Mouse (Mus musculus) heart, postnatal 0 days (tissue): ENCODE data around the gene Cldn9. TPM values are rescaled to one million over a fixed set of nuclear protein-coding genes. Genes with fewer than 3 reads are reported as not detected.

Experiments
- ATAC-seq: fragments of 200-750 bp; cut with Nextera tagmentation; 2 replicates; pipeline ENCODE4 v1.8.0; 2017; ENCODE audit warnings: low read depth, moderate number of reproducible peaks, moderate library complexity; ENCODE audit not compliant: insufficient read depth
- DNase-seq: peaks from one replicate; pipeline ENCODE4 v3.0.0-alpha.2; 2016; ENCODE audit warnings: low spot score
- H3K27ac ChIP-seq: fragments of 300-500 bp; sonication (generic); 2 replicates; pipeline ENCODE4 v1.5.1; 2014; ENCODE audit warnings: low read depth, mild to moderate bottlenecking
- H3K27me3 ChIP-seq: fragments of 300-500 bp; sonication (generic); 2 replicates; pipeline ENCODE4 v1.6.1; 2014; ENCODE audit warnings: low read length, mixed read lengths; ENCODE audit not compliant: control insufficient read depth, insufficient read depth
- H3K36me3 ChIP-seq: fragments of 300-500 bp; sonication (generic); replicated peaks from 2 replicates; pipeline ENCODE4 v1.6.1; 2014; ENCODE audit warnings: low read length, mixed read lengths; ENCODE audit not compliant: control insufficient read depth, insufficient read depth
- H3K4me1 ChIP-seq: fragments of 300-500 bp; sonication (generic); 2 replicates; pipeline ENCODE4 v1.6.1; 2014; ENCODE audit warnings: antibody characterized with exemption; ENCODE audit not compliant: control insufficient read depth, insufficient read depth
- H3K4me2 ChIP-seq: fragments of 300-500 bp; sonication (generic); 2 replicates; pipeline ENCODE4 v1.6.1; 2014; ENCODE audit warnings: low read depth, mild to moderate bottlenecking, low read length, moderate library complexity
- H3K4me3 ChIP-seq: fragments of 300-500 bp; sonication (generic); 2 replicates; pipeline ENCODE4 v1.5.1; 2014; ENCODE audit warnings: low read depth, low read length
- H3K9ac ChIP-seq: fragments of 300-500 bp; sonication (generic); replicated peaks from 2 replicates; pipeline ENCODE4 v1.6.1; 2014; ENCODE audit warnings: low read depth, low read length, mixed read lengths
- H3K9me3 ChIP-seq: fragments of 300-500 bp; sonication (generic); replicated peaks from 2 replicates; pipeline ENCODE4 v1.6.1; 2016; ENCODE audit warnings: low read length; ENCODE audit not compliant: control insufficient read depth
- CTCF ChIP-seq: IDR thresholded peaks from 2 replicates; pipeline ENCODE4 v1.5.1; 2016; ENCODE audit warnings: antibody characterized with exemption, control low read depth, low read depth
- EP300 ChIP-seq: IDR thresholded peaks from 2 replicates; pipeline ENCODE4 v1.6.1; 2016; ENCODE audit warnings: antibody characterized with exemption, low read depth
- WGBS: fragments of 180-500 bp; shearing (Covaris S2); extraction: QIAGEN DNeasy Blood & Tissue Kit; methylation state at CpG from one replicate; pipeline ENCODE4 v1.1.7; 2014; 5-methylcytosine and 5-hydroxymethylcytosine counted together
- polyA plus RNA-seq: library from polyadenylated mRNA; unstranded; fragments of >200 nt; fragmentation: Nextera tagmentation; extraction: Ambion mirVana; gene quantifications from 2 replicates; pipeline ENCODE4 v1.2.1, GENCODE M21; 2015
- total RNA-seq: library from RNA; depleted of rRNA; stranded (reverse); fragments of >200 nt; gene quantifications from 2 replicates; pipeline ENCODE4 v1.2.3, GENCODE M21; 2014; ENCODE audit warnings: low replicate concordance

Cldn9 gene
- total and polyA plus RNA-seq, 2 experiments from 2014 or later: not detected

GRCm38 (mm10) chr17:23694491-23694890 is 10.7 kb upstream of the Cldn9 start:
- no peak overlapping the region for H3K27ac ChIP-seq
- ATAC-seq (no peak), DNase-seq (no peak)
- H3K27me3 ChIP-seq: peaks cover 12% of the 10 kb centered on the region
- H3K4me2 ChIP-seq: no peak overlapping the region
- no peaks in the 10 kb centered on the region for H3K36me3 ChIP-seq
- H3K4me3 ChIP-seq: no peak overlapping the region
- no peaks in the 10 kb centered on the region for H3K4me1 ChIP-seq
- H3K9ac ChIP-seq: no peak overlapping the region
- no peaks in the 10 kb centered on the region for H3K9me3 ChIP-seq
- 58% methylated on average over 1 of the region's 1 CpGs for whole genome bisulfite sequencing
- TF ChIP-seq EP300 (no peak), CTCF (no peak)

DNA sequence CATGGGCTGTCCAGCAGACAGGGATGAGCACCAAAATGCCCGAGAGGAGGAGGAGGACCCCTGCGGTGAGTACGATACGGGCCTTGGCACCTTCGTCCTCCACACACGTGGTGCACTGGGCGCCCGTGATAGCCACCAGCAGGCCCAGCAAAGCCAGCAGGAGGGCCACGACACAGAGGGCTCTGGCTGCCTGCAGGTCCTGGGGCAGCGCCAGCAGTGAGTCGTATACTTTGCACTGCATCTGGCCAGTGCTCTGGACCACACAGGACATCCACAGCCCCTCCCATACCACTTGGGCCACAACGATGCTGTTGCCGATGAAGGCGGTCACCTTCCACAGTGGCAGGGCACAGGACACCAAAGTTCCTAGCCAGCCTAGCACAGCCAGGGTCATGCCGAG is 600 bp downstream of the Cldn9 start:
- no peak overlapping the region for H3K9ac ChIP-seq
- H3K9me3 ChIP-seq: no peaks in the 10 kb centered on the region
- WGBS: 21% methylated on average over 15 of the region's 15 CpGs
- no peaks in the 10 kb centered on the region for H3K36me3 ChIP-seq
- no peak overlapping the region for H3K4me3 ChIP-seq
- TF ChIP-seq EP300 (no peak), CTCF (no peak)
- 0 out of 2 replicates have a peak, but pooled peaks cover 3% of the 10 kb centered on the region for H3K4me1 ChIP-seq
- ATAC-seq: no peak
- H3K4me2 ChIP-seq: no peak overlapping the region
- H3K27me3 ChIP-seq: peaks cover 65% of the 10 kb centered on the region
- no peak overlapping the region for H3K27ac ChIP-seq
- no peak for DNase-seq

- H3K9me3 ChIP-seq: no peaks in the 10 kb centered on the region
- no peak overlapping the region for H3K27ac ChIP-seq
- H3K4me3 ChIP-seq: no peak overlapping the region
- 0 out of 2 replicates have a peak, but pooled peaks cover 3% of the 10 kb centered on the region for H3K4me1 ChIP-seq
- DNase-seq (no peak), ATAC-seq (no peak)
- no peak overlapping the region for H3K4me2 ChIP-seq
- no peaks in the 10 kb centered on the region for H3K36me3 ChIP-seq
- WGBS: 62% methylated on average over 3 of the region's 3 CpGs
- H3K27me3 ChIP-seq: peaks cover 68% of the 10 kb centered on the region
- H3K9ac ChIP-seq: no peak overlapping the region
- TF ChIP-seq EP300 (no peak), CTCF (no peak)
These were observed 1.3 kb downstream of the Cldn9 start for GRCm38 (mm10) chr17:23682530-23682929.

DNA sequence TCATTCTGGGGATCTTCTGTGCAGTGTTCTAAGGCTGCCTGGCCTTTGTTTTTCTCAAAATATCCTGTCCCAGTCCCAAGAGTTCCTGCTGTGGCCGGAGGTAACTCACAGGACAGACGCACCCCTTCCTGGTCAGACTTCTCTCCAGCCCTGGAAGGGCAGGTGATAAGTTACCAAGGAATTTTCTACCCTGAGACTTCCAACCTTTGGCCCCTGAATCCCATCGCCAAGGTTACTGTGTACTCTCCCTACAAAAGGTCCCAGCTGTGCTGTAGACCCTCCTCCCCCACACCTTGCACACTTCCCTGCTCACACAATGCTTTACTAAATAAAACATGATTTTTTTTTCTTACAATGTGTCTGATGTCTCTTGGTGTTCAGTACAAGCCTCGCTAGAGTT is 1.7 kb downstream of the Cldn9 start:
- ATAC-seq: no peak

GRCm38 (mm10) chr17:23681086-23681485 is 2.7 kb downstream of the Cldn9 start:
- H3K27me3 ChIP-seq: peaks cover 68% of the 10 kb centered on the region
- H3K4me3 ChIP-seq: no peak overlapping the region
- DNase-seq (no peak), ATAC-seq (no peak)
- TF ChIP-seq CTCF (no peak), EP300 (no peak)
- 0 out of 2 replicates have a peak, but pooled peaks cover 5% of the 10 kb centered on the region for H3K4me1 ChIP-seq
- H3K27ac ChIP-seq: no peak overlapping the region
- 54% methylated on average over 10 of the region's 10 CpGs for WGBS
- H3K9ac ChIP-seq: no peak overlapping the region
- H3K4me2 ChIP-seq: no peak overlapping the region
- no peaks in the 10 kb centered on the region for H3K36me3 ChIP-seq
- H3K9me3 ChIP-seq: no peaks in the 10 kb centered on the region

More for the DNA sequence above, 1.7 kb downstream of the Cldn9 start:
- Histone ChIP-seq H3K9me3 (no peaks in the 10 kb centered on the region), H3K27ac (no peak overlapping the region), H3K36me3 (no peaks in the 10 kb centered on the region), H3K27me3 (peaks cover 68% of the 10 kb centered on the region), H3K4me1 (0 out of 2 replicates have a peak, but pooled peaks cover 3% of the 10 kb centered on the region), H3K4me2 (no peak overlapping the region), H3K9ac (no peak overlapping the region), H3K4me3 (no peak overlapping the region)
- DNase-seq: no peak
- 53% methylated on average over 4 of the region's 4 CpGs for WGBS
- TF ChIP-seq CTCF (no peak), EP300 (no peak)

DNA sequence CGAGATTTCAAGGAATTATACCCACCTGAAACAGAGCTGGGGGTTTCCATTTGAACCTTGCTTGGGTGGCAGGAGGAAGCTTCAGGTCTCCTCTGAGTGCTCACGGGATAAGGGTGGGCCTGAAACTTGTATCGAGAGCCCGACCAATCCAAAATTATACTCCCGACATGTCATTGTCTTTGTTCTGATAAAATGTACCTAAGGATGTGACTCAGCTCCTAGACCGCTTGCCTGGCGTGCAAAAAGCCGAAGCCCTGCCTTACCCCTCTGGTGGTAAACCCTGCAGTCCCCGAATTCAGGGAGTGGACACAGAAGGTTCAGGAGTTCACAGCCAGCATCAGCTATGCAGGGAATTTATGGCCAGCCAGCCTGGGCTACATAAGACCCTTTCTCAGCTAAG is 3.5 kb downstream of the Cldn9 start:
- Histone ChIP-seq H3K36me3 (0 out of 2 replicates have a peak, but pooled peaks cover 3% of the 10 kb centered on the region), H3K27ac (no peak overlapping the region), H3K9ac (no peak overlapping the region), H3K27me3 (peaks cover 68% of the 10 kb centered on the region), H3K4me1 (peaks cover 13% of the 10 kb centered on the region; the same call in 1 of the 2 replicates), H3K4me3 (no peak overlapping the region), H3K4me2 (no peak overlapping the region), H3K9me3 (no peaks in the 10 kb centered on the region)
- WGBS: 62% methylated on average over 9 of the region's 9 CpGs
- TF ChIP-seq EP300 (no peak), CTCF (no peak)
- no peak for DNase-seq
- no peak for ATAC-seq
